Mouse (Mus musculus): ENCODE measurements around the gene Crybb1. TPM values are rescaled to one million over a fixed set of nuclear protein-coding genes. Genes with fewer than 3 reads are reported as not detected.

Gene Crybb1
- polyA plus RNA-seq, 1 experiment from 2014 or later: 0.40 TPM

DNA sequence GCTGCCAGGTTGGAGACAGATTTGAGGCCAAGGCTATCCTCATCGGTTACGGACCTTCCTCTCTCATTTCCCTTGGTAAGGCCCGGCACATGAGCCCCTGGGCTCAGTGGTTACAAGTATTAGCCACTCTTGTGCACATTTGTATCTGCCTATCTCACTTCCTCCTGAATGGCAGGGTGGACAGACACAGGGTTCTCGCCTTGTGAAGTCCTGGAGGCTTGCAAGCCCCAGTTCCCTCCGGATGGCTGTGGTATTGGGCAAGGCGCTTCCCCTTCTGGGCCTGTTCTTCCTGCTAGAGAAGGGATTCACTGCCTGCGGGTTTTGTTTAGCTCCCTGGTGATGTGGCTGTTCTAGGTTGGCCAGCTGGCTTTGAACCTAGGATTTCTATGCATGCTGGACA is 24.5 kb downstream of the Crybb1 start:
- no peak overlapping the region for H3K4me3 ChIP-seq (replicated peaks)
- H3K4me1 ChIP-seq (replicated peaks): peaks cover 98% of the 10 kb centered on the region
- peak overlapping the region; percentile 74 for H3K27ac ChIP-seq (replicated peaks)
- H3K9ac ChIP-seq: no peak overlapping the region
- H3K9me3 ChIP-seq (replicated peaks): no peaks in the 10 kb centered on the region
- ATAC-seq (ENCODE audit: insufficient read depth): no peak
- no peaks in the 10 kb centered on the region for H3K27me3 ChIP-seq
- peak overlapping the region; percentile 94 for H3K4me2 ChIP-seq
- WGBS (ENCODE audit: insufficient replicate concordance): 31% methylated on average over 7 of the region's 7 CpGs
- H3K36me3 ChIP-seq (replicated peaks): no peaks in the 10 kb centered on the region; the same call in 1 of the 2 replicates

GRCm38 (mm10) chr5:112280863-112281660 is 25.4 kb downstream of the Crybb1 start:
- 59% methylated on average over 15 of the region's 15 CpGs for WGBS (ENCODE audit: insufficient replicate concordance)
- Histone ChIP-seq H3K9me3 (replicated peaks) (no peaks in the 10 kb centered on the region), H3K27ac (replicated peaks) (peak overlapping the region; percentile 74), H3K4me1 (replicated peaks) (peaks cover 97% of the 10 kb centered on the region), H3K4me3 (replicated peaks) (no peak overlapping the region), H3K9ac (0 out of 2 replicates have a peak overlapping the region, but pooled peaks have one; percentile 3), H3K27me3 (no peaks in the 10 kb centered on the region), H3K4me2 (peak overlapping the region; percentile 94), H3K36me3 (replicated peaks) (peaks cover 1% of the 10 kb centered on the region)
- no peak for ATAC-seq (ENCODE audit: insufficient read depth)

DNA sequence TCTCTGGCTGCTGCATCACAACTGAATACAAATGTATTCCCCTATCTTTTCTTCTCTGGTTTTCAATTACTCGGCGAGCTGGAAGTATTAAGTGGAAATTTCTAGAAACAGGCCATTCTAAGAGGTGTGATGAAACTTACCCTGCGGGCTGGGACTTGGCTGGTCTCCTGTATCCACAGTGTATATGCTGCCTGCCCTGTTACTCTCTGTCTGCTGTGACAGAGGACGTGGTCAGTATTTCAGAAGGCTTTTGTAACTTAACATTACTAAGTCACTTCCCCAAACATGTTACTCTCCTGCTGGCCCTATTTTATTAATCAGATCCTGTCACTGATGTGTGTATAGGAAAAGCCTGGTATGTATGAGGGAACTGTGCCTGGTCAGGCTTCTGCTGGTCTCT is 26.1 kb downstream of the Crybb1 start:
- peak overlapping the region; percentile 37; the same call in 1 of the 2 replicates for H3K4me2 ChIP-seq
- 53% methylated on average over 4 of the region's 4 CpGs for WGBS (ENCODE audit: insufficient replicate concordance)
- H3K9me3 ChIP-seq (replicated peaks): no peaks in the 10 kb centered on the region
- no peaks in the 10 kb centered on the region for H3K27me3 ChIP-seq
- H3K9ac ChIP-seq: 0 out of 2 replicates have a peak overlapping the region, but pooled peaks have one; percentile 3
- ATAC-seq (ENCODE audit: insufficient read depth): no peak
- peaks cover 98% of the 10 kb centered on the region for H3K4me1 ChIP-seq (replicated peaks)
- no peak overlapping the region for H3K4me3 ChIP-seq (replicated peaks)
- H3K36me3 ChIP-seq (replicated peaks): peaks cover 3% of the 10 kb centered on the region
- H3K27ac ChIP-seq (replicated peaks): peak overlapping the region; percentile 66

- H3K4me2 ChIP-seq: peak overlapping the region; percentile 37
- H3K9ac ChIP-seq: no peak overlapping the region
- peak overlapping the region; percentile 66 for H3K27ac ChIP-seq (replicated peaks)
- no peak for ATAC-seq (ENCODE audit: insufficient read depth)
- H3K4me1 ChIP-seq (replicated peaks): peaks cover 98% of the 10 kb centered on the region
- H3K4me3 ChIP-seq (replicated peaks): no peak overlapping the region
- 46% methylated on average over 6 of the region's 6 CpGs for WGBS (ENCODE audit: insufficient replicate concordance)
- no peaks in the 10 kb centered on the region for H3K9me3 ChIP-seq (replicated peaks)
- peaks cover 3% of the 10 kb centered on the region for H3K36me3 ChIP-seq (replicated peaks)
- H3K27me3 ChIP-seq: no peaks in the 10 kb centered on the region
Measured at GRCm38 (mm10) chr5:112282123-112282779, 26.6 kb downstream of the Crybb1 start.

DNA sequence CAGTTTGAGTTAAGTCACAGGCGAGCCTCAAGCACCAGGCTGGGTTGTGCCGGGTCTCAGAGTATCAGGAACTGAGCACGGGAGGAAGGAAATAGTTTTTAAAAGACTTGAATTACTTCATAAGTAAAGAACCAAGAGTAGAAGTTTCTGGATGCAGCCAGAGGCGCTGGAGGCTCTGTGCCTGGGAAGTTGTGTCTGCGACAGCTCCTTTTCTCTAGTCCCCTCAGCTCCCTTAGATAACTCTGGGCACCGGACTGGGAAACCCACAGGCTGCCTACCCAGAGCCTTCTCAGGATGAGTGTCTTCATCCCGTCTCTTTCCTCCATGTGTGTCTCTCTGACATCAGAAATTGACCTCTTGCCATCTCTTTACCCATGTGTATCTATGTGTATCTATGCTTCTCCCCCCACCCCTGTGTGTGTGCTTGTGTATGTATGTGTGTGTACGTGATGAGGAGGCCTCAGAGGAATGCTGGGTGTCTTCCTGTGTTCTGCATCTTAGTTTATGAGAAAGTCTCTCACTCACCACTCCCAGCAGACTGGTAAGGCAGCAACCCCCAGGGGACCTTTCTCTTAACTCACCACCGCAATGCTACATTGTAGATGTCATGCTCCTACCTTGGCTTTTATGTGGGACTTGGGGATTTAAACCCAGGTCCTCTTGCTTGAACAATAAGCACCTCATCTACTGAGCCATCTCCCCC is 27.3 kb downstream of the Crybb1 start:
- Histone ChIP-seq H3K27me3 (no peaks in the 10 kb centered on the region), H3K4me2 (peak overlapping the region; percentile 37), H3K27ac (replicated peaks) (peak overlapping the region; percentile 66), H3K4me3 (replicated peaks) (no peak overlapping the region), H3K36me3 (replicated peaks) (peaks cover 3% of the 10 kb centered on the region), H3K9me3 (replicated peaks) (no peaks in the 10 kb centered on the region), H3K9ac (no peak overlapping the region), H3K4me1 (replicated peaks) (peaks cover 98% of the 10 kb centered on the region)
- ATAC-seq (ENCODE audit: insufficient read depth): no peak
- WGBS (ENCODE audit: insufficient replicate concordance): 27% methylated on average over 9 of the region's 9 CpGs

- 11% methylated on average over 10 of the region's 10 CpGs for WGBS (ENCODE audit: insufficient replicate concordance)
- no peaks in the 10 kb centered on the region for H3K9me3 ChIP-seq (replicated peaks)
- H3K36me3 ChIP-seq (replicated peaks): peaks cover 3% of the 10 kb centered on the region
- H3K4me2 ChIP-seq: peak overlapping the region; percentile 37
- H3K4me1 ChIP-seq (replicated peaks): peaks cover 98% of the 10 kb centered on the region
- H3K27ac ChIP-seq (replicated peaks): peak overlapping the region; percentile 66
- no peaks in the 10 kb centered on the region for H3K27me3 ChIP-seq
- peak; percentile 13; the same call in 1 of the 2 replicates for ATAC-seq (ENCODE audit: insufficient read depth)
- H3K4me3 ChIP-seq (replicated peaks): no peak overlapping the region
- H3K9ac ChIP-seq: no peak overlapping the region
Measured at GRCm38 (mm10) chr5:112283543-112284202, 28.1 kb downstream of the Crybb1 start.

DNA sequence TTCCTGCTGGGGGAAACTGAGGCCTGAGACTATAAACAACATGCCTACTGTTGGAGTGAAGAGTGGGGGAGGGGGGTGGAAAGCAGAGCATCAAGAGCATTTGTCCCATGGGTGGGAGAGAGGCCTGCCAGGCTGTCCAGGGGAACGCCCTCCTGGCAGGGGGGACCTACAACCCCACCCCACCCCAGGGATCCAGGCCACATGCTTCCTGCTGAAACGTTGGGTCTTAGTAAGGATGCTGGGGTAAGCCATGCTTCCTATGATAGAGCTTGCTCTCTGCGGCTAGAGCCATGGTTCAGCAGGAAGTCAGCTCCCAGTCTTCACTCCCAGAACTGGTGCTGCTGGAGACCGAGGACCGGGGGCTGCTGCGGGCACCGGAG is 28.6 kb downstream of the Crybb1 start:
- H3K4me1 ChIP-seq (replicated peaks): peaks cover 97% of the 10 kb centered on the region
- H3K36me3 ChIP-seq (replicated peaks): peaks cover 3% of the 10 kb centered on the region
- peak overlapping the region; percentile 66 for H3K27ac ChIP-seq (replicated peaks)
- H3K9ac ChIP-seq: no peak overlapping the region
- no peak for ATAC-seq (ENCODE audit: insufficient read depth)
- no peaks in the 10 kb centered on the region for H3K27me3 ChIP-seq
- H3K4me2 ChIP-seq: peak overlapping the region; percentile 11
- no peaks in the 10 kb centered on the region for H3K9me3 ChIP-seq (replicated peaks)
- 15% methylated on average over 7 of the region's 7 CpGs for WGBS (ENCODE audit: insufficient replicate concordance)
- H3K4me3 ChIP-seq (replicated peaks): no peak overlapping the region

DNA sequence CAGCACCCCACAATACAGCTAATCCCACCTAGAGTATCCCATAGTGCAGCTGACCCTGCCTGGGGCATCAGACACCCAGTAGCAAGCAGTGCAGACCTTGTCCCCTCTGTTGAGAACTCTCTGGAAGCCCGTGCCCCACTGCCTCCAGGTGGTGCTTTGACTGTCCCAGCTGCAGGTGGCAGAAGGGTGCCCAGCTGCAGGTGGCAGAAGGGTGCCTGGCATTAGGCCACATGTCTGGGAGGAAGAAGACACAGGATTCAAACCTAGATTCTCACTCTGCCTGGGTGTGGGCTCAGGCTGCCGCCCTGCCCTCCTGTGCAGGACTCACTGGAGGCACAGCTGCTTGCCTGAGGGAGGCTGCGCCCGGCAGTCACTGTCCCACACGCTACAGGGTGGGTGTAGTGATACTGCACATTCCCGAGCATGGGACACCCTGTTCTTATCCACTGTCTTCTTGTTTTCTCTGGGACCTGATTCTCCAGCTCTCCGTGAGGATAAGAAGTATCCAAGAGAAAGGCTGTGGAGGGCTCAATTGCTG is 30.0 kb downstream of the Crybb1 start:
- H3K36me3 ChIP-seq (replicated peaks): peaks cover 3% of the 10 kb centered on the region
- no peak overlapping the region for H3K9ac ChIP-seq
- H3K4me3 ChIP-seq (replicated peaks): no peak overlapping the region
- no peaks in the 10 kb centered on the region for H3K27me3 ChIP-seq
- WGBS (ENCODE audit: insufficient replicate concordance): 64% methylated on average over 7 of the region's 7 CpGs
- H3K27ac ChIP-seq (replicated peaks): no peak overlapping the region
- peaks cover 97% of the 10 kb centered on the region for H3K4me1 ChIP-seq (replicated peaks)
- ATAC-seq (ENCODE audit: insufficient read depth): no peak
- H3K9me3 ChIP-seq (replicated peaks): no peaks in the 10 kb centered on the region
- no peak overlapping the region for H3K4me2 ChIP-seq

- H3K27ac ChIP-seq (replicated peaks): peak overlapping the region; percentile 61
- peaks cover 96% of the 10 kb centered on the region for H3K4me1 ChIP-seq (replicated peaks)
- 0 out of 2 replicates have a peak overlapping the region, but pooled peaks have one; percentile 25 for H3K4me2 ChIP-seq
- H3K9ac ChIP-seq: no peak overlapping the region
- no peak for ATAC-seq (ENCODE audit: insufficient read depth)
- H3K9me3 ChIP-seq (replicated peaks): no peaks in the 10 kb centered on the region
- peaks cover 3% of the 10 kb centered on the region for H3K36me3 ChIP-seq (replicated peaks)
- no peak overlapping the region for H3K4me3 ChIP-seq (replicated peaks)
- H3K27me3 ChIP-seq: no peaks in the 10 kb centered on the region
- WGBS (ENCODE audit: insufficient replicate concordance): 15% methylated on average over 2 of the region's 2 CpGs
Measured at GRCm38 (mm10) chr5:112286608-112286983, 31.0 kb downstream of the Crybb1 start.

DNA sequence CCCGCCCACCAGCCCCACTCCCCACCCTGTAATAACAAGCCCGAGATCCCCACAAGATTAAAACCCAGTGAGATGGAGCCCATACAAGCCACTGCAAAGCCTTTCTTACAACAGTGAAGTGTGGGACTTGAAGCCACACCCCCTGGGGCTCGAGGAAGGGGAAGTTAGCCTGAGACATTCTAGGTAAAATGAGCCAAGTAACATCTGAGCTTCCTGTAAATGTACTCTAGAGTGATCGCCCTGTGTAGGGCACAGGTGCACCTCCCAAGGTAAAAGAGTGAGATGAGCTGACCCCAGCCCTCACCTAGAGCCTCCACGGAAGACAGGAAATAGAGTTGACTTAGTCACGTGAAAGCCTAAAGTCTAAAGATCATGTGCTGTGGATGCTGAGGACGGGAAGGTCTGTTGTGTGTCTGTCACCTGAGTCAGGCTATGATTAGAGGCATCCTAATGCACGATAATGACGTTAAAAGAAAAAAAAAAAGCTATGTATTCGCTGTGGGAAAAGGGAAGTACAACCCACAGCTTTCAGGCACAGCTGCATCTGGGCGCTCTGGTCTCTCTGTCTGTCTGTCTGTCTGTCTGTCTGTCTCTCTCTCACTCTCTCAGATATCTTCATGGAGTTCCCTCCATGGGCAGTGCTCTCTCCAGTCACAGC is 31.5 kb downstream of the Crybb1 start:
- H3K27ac ChIP-seq (replicated peaks): peak overlapping the region; percentile 61
- peak overlapping the region; percentile 25; the same call in 1 of the 2 replicates for H3K4me2 ChIP-seq
- no peaks in the 10 kb centered on the region for H3K27me3 ChIP-seq
- H3K9me3 ChIP-seq (replicated peaks): no peaks in the 10 kb centered on the region
- peaks cover 95% of the 10 kb centered on the region for H3K4me1 ChIP-seq (replicated peaks)
- H3K4me3 ChIP-seq (replicated peaks): no peak overlapping the region
- H3K36me3 ChIP-seq (replicated peaks): peaks cover 3% of the 10 kb centered on the region
- ATAC-seq (ENCODE audit: insufficient read depth): no peak; the same call in 1 of the 2 replicates
- H3K9ac ChIP-seq: no peak overlapping the region
- WGBS (ENCODE audit: insufficient replicate concordance): 15% methylated on average over 11 of the region's 11 CpGs

All from liver, embryonic 15.5 days (tissue).